Mouse (Mus musculus) retina, adult 2 months (tissue): Measurements from ENCODE around the gene Col15a1.

Source experiments
- DNase-seq: peaks from one replicate; pipeline ENCODE4 v3.0.0-alpha.2; 2012; ENCODE audit warnings: low read depth, low spot score

Gene Col15a1

DNA sequence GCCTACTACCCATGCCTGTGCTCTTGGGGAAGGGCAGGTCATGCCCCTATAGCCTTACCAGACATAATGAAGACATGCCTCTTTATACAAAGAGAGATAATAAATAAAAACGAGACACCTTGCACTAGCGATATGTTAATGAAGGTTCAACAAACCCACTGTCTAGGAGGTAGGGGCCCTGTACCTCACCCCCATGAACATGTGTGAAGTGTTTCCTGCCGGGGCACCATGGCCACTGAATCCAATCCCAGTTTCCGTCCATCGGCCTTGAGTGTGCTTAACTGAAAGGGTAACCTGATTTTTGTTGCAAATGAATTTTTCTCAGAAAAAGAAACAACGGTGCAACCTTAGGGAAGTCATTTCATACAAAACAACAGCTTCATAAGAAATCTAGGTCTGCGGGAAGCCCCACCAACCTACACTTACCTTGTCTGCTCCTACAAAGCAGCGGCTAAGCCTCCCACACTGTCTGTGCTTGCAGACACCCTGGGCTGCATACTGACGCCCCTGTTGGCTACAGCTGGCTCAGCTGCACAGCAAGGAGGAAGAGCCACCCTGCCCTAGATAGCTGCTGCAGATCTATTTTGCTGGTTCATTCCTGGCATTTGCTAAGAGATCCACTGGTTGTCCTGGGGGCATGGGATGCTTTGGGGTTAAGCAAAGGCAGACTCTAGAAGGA is 64.6 kb downstream of the Col15a1 start:
- no peak for DNase-seq

DNA sequence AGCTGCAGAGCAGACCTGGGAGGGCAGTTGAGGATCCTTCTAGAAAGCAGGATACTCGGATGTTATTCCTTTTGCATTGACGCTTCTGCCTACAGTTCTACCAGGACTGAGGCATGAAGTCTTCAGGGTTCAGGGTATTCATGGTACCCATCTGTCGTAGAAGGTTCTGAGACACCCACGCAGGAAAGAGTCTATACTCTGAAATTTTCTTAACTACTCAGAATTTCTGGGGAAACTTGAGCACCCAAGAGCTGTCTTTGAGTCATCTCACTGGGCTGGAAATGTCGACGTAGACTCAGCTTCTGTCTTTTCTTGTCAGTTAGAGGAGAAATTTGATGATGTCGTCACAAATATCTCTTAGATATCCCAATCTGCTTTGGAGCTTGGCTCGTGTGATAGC is 65.8 kb downstream of the Col15a1 start:
- DNase-seq: no peak

DNA sequence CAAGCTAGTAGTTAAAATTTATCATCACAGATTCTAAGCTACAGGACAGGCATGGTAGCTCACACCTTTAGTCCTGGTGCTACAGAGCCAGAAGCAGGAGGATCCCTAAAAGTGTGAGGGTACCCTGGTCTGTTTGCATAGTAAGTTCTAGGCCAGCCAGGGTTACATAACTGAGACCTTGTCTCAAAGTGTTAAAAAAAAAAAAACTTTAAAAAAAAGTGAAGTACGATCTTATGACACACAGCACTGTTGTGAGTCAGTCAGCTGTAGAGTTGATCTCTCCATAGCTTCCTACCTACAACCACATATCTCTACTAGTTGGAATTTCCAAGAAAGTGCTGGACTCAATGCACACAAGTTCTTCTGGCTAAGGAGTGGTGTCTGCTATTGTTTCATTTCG is 67.0 kb downstream of the Col15a1 start:
- no peak for DNase-seq

DNA sequence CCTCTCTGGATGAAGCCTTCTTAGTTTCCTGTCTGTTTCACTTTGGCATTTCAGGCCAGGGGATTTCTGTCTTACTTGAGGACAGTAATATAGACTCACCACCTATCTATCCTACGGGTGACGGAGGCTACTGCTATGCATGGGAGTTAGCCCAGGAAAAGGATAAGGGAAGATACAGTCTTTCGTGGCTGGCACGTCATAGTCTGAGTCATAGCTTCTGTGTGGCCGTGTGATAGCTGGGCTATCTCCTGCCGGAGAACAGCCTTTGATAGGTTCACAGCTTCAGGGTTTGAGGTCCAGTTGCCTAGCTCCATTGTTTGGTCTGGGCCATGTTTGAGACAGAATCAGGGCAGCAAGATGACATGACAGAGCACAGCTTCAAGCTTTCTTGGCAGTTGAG is 70.4 kb downstream of the Col15a1 start:
- DNase-seq: no peak

DNA sequence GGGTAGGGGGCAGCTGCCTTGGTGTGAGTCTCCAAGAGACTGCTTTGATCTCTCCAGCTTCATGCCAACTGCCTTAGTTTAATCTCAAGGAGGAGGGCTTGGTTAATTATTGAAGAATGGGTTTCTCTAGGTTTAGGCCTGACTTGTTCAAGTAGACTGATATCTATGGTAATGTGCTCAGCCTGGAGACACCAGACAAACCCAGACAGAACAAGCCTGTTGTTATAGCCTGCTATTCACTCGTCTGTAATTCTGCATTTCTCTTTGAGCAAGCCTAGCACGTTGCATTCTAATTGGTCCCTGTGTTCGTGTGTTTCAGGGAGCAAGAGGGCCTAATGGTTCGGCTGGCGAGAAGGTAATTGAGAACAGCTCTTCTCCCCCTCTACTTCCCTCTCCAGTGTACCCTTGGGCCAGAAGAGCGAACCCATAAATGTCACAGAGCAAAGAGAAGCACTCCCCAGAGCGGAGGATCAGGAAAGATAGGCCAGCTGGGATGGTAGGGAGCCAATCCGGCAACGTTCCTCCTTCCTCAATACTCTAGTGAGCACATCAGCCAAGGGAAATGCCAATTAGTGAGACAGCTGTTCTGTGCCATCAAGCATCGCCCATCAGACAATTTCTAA is 71.2 kb downstream of the Col15a1 start:
- DNase-seq: no peak

DNA sequence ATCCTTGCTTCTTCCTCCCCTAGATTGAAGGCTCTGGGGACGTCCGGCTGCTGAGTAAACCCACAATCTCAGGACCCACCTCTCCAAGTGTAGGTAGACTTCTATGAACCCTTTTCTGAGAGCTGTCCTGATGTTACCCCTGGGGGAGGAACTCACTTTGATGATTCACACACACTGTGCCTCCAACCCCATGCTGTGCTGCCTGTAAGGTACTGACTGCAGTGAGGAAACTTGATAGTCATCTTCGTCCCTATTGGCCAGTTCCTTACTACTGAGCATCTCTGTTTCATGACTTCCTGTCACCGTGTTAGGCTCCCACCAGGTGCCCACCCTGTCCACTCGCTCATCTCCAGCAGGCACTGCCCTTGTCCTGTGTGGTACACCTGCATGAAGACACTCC is 72.2 kb downstream of the Col15a1 start:
- DNase-seq: no peak

DNA sequence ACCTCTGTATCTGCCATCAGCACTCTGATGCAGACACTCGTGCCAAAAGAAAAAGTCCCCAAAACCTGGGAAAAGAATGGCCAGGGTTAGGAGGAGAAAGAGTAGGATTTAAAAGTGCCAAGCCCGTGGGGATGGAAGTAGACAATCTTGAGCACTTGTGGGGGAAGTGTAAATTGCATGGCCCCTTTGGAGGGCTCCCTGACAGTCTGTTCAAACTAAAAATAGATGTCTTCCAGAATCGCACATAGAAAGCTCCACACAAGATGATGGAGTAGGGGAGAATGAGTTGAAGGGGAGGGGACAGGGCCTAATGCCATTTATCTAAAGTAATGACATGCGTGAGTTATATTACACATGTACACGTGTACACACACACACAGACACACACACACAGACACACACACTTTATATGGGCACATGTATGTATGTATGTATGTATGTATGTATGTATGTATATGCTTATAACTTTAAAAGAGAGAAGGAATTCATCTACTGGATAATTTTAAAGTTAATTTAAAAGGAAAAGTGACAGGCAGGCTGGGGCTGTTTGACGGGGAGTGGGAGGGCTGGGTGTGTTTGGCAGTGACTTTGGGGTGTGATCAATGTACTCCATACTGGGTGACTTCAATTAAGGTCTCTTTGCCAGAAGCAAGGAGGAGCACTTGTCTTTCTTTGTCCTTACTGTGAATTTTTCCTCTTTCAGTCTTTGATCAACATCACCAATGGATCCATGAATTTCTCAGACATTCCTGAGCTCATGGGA is 74.1 kb downstream of the Col15a1 start:
- no peak for DNase-seq

DNA sequence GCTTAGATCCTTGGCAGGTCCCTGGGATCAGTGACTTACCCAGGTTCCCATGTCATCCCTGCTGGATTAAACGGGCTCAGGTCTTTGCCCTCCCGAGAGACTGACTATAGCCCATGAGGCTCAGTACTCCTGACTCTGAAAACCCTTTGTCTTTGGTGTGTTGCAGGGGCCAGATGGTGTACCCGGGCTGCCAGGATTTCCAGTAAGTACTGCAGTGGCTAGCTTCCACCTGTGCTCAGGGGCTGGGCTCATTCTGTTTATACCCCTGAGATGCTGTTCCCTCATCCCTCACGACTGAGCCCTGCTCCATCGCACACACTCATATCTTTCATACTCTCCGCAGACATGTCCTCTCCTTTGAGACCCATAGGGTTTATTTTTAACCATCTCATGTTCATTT is 76.3 kb downstream of the Col15a1 start:
- DNase-seq: no peak

DNA sequence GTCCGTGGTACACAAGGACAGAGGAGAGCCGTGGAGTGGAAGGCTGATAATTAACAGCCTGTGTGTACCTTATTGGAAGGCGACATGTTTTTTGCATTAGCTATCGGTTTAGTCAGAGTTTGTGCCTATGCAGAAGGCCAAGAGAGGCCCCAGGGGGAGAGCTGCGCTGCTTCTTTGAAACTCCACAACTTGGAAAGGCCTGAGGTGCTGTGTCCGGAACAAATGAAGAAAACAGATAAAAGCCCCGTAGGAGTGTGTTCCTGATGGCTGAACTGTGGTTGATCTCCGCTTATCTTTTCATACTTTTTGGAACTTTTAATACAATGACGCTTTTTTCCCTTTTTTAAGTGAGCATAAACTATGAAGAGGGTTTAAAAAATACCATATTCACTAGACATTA is 76.9 kb downstream of the Col15a1 start:
- DNase-seq: no peak

DNA sequence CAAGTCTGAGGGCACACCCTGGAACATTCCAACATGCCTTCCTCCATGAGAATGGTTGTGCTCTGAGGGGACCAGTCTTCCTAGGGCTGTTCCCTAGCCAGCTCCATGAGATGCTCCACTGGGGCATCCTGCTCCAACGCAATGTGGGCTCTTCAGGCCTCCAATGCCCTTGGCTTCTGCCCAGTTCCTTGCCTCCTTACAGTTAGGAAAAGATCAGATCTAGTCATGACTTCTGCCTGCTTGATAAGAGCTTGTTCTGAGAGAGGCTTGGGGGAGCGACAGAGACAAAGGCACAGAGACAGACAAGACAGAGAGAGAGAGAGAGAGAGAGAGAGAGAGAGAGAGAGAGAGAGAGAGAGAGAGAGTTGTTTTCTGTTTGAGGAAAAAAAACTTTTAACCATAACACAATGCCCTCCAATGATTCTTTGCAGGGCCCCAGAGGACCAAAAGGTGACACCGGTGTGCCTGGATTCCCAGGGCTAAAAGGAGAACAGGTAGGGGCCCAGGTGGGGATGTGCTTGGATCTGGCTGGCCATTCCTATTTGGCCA is 78.7 kb downstream of the Col15a1 start:
- DNase-seq: no peak

DNA sequence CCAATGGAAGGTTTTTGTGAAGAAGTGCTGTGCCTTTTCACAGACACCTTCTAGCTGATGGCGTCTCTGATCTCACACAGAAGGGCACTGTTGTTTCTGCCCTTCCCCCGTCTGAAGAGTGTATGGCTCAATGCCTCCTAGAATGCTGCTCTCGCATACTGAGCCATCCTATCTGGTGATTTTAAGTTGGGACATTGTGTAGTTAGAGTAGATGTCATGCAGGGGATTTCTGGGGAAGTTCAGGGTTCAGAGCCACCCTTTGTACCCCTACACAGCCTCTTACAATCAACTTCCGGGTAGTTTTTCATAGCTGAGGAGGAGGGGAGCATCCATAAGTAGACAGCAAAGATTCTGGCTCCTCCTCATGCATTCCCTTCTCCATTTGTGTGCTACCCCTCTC is 79.5 kb downstream of the Col15a1 start:
- DNase-seq: no peak

DNA sequence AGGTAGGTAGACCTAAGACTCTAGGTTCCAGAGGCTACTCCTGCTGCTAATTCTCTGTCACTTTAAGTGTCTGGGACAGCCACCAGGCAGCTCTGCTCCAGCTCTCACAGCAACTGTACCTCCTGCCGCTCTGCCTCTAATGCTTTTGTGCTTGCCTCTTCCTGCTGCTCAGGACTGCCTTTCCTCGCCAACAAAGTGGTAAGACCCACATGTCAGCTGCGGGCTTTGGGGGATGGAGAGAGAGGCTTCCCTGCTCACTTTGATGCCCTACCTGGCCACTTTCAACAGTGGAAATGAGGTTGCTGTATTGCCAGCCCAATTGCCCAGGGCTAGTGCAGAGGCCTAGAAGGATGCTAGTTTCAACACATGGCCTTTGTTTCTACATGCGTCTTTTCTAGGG is 80.3 kb downstream of the Col15a1 start:
- DNase-seq: no peak

DNA sequence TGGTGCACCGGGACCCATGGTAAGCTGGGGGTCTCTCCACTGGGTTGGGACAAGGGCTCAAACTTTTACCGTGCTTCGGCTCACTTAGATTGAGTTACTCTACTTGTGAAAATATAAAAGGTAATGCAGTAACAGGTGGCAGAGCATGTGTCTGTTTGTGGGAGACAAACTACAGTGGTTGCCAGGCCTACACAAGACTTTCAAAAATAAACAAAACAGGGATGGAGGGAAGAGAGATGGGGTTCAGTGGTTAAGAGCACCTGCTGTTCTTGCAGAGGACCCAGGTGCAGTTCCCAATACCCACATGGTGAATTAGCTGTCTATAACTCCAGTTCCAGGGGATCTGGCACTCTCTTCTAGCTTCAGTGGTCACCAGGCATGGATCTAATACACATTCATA is 81.6 kb downstream of the Col15a1 start:
- no peak for DNase-seq

DNA sequence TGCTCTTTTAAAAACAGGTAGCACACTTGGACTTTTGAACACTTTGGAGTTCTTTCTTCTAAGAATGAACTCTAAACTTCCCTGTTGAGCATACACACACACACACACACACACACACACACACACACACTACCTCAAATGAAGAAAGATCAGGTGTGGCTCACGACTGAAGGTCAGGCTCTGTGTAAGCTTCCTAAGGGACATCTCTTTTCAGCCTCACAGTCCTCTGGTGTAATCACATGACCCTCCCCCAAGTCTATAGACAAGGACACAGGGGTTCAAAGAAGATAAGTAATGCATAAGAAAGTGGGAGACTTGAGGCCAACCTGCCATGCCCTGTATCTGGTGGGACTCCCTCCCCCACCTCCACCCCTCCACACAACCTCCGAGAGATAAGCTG is 82.5 kb downstream of the Col15a1 start:
- DNase-seq: no peak

DNA sequence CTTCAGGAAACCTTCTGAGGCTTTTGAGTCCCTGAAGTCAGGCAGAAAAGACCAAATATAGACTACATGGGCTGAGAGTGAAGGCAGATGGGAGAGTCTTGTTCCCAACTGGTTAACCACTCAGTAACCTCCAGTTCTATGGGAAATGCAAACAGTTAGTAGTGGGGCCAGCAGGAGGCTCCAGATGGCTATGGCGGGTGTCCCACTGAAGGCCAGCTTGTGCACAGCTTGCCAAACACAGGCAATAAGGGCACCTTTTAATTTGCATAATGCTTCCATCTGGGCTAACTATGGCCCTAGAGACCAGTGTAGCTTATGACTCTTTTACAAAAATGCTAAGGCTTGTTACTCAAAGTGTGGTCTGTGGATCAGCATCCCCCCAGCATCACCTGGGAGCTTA is 83.1 kb downstream of the Col15a1 start:
- no peak for DNase-seq

DNA sequence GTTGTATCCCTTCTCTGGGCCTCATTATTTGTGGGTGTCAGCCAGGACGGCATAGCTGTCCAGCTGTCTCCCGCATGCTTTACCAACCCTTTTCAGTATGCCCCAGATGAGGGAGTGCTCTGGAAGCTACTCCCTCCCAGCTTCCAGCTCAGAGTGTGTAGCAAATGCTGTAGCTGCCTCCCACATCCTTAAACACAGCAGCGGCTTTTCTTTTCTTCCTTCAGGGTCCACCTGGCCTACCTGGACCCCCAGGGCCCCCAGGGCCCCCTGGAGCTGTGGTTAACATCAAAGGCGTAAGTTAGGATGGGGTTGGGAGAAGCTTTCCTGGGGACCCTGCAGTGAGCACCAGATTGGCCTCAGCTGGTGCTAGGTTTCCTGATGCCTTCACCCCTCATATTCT is 85.0 kb downstream of the Col15a1 start:
- DNase-seq: no peak

DNA sequence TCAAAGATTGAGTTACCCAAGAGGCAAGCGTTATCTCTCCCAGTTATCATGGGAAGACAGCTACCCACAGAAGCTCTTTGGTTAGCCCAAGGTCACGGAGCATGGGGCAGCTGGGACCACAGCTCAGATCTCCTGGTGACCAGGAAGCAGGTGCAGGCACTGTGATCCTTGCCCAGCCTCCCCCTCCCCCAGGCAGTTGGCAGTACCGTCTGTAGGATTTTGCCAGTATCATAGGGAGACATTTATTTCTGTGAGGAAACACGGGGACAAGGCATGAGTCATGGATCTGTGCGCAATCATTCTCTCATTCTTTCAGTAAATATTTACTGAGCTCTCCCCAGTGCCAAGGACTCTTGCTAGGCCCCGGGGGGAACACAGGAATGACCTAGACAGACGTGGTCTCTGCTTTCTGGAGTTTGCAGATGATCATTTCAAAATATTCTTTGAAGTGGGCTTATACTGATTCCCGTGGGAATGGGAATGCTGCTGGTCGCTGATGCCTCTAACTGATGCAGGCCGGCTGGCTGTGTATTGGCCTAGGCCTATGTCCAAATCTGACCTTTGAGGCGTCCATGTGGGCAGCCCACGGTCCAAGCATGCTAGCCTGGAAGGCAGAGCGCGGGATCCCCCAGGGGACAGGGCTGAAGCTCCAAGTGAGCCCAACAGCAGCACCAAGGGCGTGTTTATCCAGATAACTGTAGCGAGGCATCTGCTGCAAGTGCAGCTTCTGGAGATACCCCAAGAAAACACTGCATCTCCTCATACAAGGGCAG is 86.0 kb downstream of the Col15a1 start:
- no peak for DNase-seq

DNA sequence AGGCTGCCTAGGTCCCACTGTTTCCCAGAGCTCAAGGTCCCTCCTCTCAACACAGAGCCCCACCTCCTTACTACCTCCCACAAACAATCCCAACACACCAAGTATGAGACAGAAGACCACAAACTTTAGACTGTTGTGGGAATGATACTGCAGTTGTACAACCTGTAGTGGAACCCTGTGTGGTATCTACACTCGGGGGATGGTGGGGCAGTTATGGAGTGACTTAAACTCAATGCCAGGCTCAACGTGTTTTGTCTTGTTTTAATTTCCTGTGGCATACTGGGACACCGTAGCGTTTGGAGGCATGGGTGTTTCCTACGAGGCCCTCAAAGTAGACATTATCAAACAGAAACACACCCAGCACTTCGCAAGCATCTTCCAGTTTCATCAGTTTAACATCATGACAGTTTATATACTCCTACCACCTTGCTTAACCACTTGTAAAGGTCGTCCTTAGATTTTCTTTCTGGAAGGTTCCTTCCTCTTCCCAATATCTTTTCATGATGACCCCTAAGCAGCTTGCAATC is 86.6 kb downstream of the Col15a1 start:
- DNase-seq: no peak

DNA sequence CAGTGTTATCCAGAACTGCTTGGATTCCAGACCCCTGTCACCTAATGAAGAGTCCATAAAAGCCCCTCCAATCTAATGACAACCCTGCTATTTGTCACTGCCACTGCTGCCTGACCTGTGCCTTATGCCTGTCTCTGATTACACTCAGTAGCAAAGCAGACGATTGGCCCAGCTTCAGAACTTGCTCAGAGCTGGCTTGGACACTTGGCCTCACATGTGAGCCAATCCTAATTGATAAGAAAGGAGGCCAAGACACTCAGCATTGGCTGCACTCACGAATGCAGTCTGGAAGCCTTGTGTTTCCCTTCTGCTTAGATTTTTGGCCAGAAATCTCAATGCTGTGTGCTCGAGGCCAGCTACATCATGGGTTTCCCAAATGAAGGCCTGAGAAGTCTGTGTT is 87.6 kb downstream of the Col15a1 start:
- DNase-seq: no peak

DNA sequence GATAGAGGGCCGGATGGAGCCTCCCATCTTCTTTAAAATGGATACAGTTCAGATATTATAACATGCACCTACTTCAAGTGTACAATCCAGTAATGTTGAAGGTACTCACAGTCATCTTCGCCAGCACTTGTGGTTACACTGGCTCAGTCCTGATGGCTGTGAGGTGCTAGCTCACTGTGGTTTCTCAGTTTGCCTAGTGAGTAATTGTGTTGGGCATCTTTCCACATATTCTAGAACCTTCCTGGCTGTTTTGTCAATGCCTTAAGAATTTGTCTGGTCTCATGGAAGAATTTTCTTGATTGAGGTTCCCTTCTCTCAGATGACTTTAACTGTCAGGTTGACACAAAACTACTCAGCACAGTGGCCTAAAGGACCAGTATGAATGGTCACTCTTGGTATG is 92.7 kb downstream of the Col15a1 start:
- no peak for DNase-seq

DNA sequence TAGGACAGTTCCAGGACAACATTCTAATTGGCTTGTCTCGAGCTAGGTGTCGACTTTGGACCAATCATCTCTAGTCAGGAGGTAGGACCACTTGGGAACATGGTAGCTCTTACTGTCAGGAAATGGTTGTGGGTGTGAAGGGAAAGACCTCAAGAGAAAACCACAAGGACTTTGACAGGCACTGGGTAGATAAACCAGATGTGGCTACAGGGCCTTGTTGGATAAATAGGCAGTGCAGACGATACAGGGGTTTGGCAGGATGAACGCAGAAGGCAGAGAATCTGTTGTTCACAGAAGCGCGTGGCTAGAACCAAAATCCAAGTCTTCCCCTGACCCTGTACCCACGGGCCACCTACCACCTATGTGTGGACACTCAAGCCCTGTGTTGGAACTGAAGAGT is 94.6 kb downstream of the Col15a1 start:
- no peak for DNase-seq
